Mouse (Mus musculus) CH12.LX (cell line): ENCODE data around the gene Tomm40l.

Experiments used
- BHLHE40 ChIP-seq: IDR thresholded peaks from 2 replicates; pipeline ENCODE4 v1.6.1; 2011; ENCODE audit warnings: mild to moderate bottlenecking, low read depth, low read length, improper control_type of control experiment
- CHD2 ChIP-seq: IDR thresholded peaks from 2 replicates; pipeline ENCODE4 v1.6.1; 2011; ENCODE audit warnings: low read length, improper control_type of control experiment
- CTCF ChIP-seq, 2 experiments: IDR thresholded peaks in 1 of 2; conservative IDR thresholded peaks in 1 of 2; 2 replicates each; pipeline ENCODE4 v1.5.1; 2011 to 2012; ENCODE audit warnings: low read depth in 2 of 2, low read length in 2 of 2, improper control_type of control experiment in 1 of 2, inconsistent platforms in 1 of 2, mild to moderate bottlenecking in 1 of 2, moderate library complexity in 1 of 2
- HCFC1 ChIP-seq: IDR thresholded peaks from 2 replicates; pipeline ENCODE4 v1.6.1; 2012; ENCODE audit warnings: low read depth, mild to moderate bottlenecking, inconsistent platforms, low read length, improper control_type of control experiment
- IRF4 ChIP-seq: IDR thresholded peaks from 2 replicates; pipeline ENCODE4 v1.6.1; 2014; ENCODE audit warnings: low read depth, mild to moderate bottlenecking, inconsistent platforms, low read length, improper control_type of control experiment
- JUN ChIP-seq: IDR thresholded peaks from 2 replicates; pipeline ENCODE4 v1.6.1; 2011; ENCODE audit warnings: low read depth, mild to moderate bottlenecking, low read length, improper control_type of control experiment, moderate library complexity; ENCODE audit not compliant: insufficient read depth
- MYC ChIP-seq: IDR thresholded peaks from 2 replicates; pipeline ENCODE4 v1.6.1; 2011; ENCODE audit warnings: low read depth, mild to moderate bottlenecking, improper control_type of control experiment, low read length
- POLR2A ChIP-seq: IDR thresholded peaks from 2 replicates; pipeline ENCODE4 v1.6.1; 2011; ENCODE audit warnings: low read depth, mild to moderate bottlenecking, improper control_type of control experiment, low read length

GRCm38 (mm10) chr1:171200769-171201168 is 21.5 kb downstream of the Tomm40l start:
- TF ChIP-seq CTCF (conservative IDR thresholded peaks at IDR 0.05 in 1 of 2, IDR thresholded peaks at IDR 0.05 in 1 of 2; ENCODE audit: low read depth in 2 of 2, low read length in 2 of 2) (no peak), JUN (no peak), CHD2 (no peak), MYC (no peak), POLR2A (no peak), HCFC1 (no peak), IRF4 (no peak), BHLHE40 (no peak)
